Mouse (Mus musculus) heart, embryonic 11.5 days (tissue): ENCODE data around the gene Morn1. TPM values are rescaled to one million over a fixed set of nuclear protein-coding genes. Genes with fewer than 3 reads are reported as not detected.

Source experiments
- polyA plus RNA-seq: library from polyadenylated mRNA; unstranded; fragments of >200 nt; fragmentation: Nextera tagmentation; extraction: Ambion mirVana; gene quantifications from 2 replicates; pipeline ENCODE4 v1.2.1, GENCODE M21; 2014

Gene Morn1
- polyA plus RNA-seq, 1 experiment from 2014 or later, result 2.9 TPM

Other genes starting within 250 kb of the Morn1 start
- gene Ttc34, start 249.1 kb upstream of the Morn1 start, polyA plus RNA-seq, result 0.35 and 0.52 TPM in 2 replicates
- 0.23 and 0.82 TPM in 2 replicates for gene Mmel1, start 217.0 kb upstream of the Morn1 start, polyA plus RNA-seq
- gene Fam213b, start 187.4 kb upstream of the Morn1 start, polyA plus RNA-seq, result 26.4 and 29.6 TPM in 2 replicates
- 3.0 and 4.4 TPM in 2 replicates for gene Tnfrsf14, start 158.0 kb upstream of the Morn1 start, polyA plus RNA-seq
- 0.56 TPM in 1 of 2 replicates, not detected in the other for gene Hes5, start 125.7 kb upstream of the Morn1 start, polyA plus RNA-seq
- gene Pank4, start 122.5 kb upstream of the Morn1 start, polyA plus RNA-seq, result 40.6 and 45.0 TPM in 2 replicates
- gene Plch2, start 29.8 kb upstream of the Morn1 start, polyA plus RNA-seq, result 0.13 and 0.30 TPM in 2 replicates
- gene Pex10, start 19.6 kb upstream of the Morn1 start, polyA plus RNA-seq, result 4.1 and 9.9 TPM in 2 replicates
- 148 TPM in 2 replicates for gene Rer1, start 195 bp upstream of the Morn1 start, polyA plus RNA-seq
- gene Ski, start 136.0 kb downstream of the Morn1 start, polyA plus RNA-seq, result 14.6 and 14.8 TPM in 2 replicates
- gene Faap20, start 163.2 kb downstream of the Morn1 start, polyA plus RNA-seq, result 64.9 and 66.8 TPM in 2 replicates